Mouse (Mus musculus) forebrain, postnatal 0 days (tissue): ENCODE data around the gene Frg2f1. TPM values are rescaled to one million over a fixed set of nuclear protein-coding genes. Genes with fewer than 3 reads are reported as not detected.

ENCODE experiments used
- ATAC-seq: fragments of 200-750 bp; cut with Nextera tagmentation; 2 replicates; pipeline ENCODE4 v1.8.0; 2017; ENCODE audit warnings: mild to moderate bottlenecking, moderate library complexity
- DNase-seq: peaks from one replicate; pipeline ENCODE4 v3.0.0-alpha.2; 2015
- H3K27ac ChIP-seq: fragments of 300-500 bp; sonication (generic); 2 replicates; pipeline ENCODE4 v1.5.1; 2014; ENCODE audit warnings: low read depth, mild to moderate bottlenecking, antibody characterized with exemption, low read length, moderate library complexity, mixed read lengths
- H3K27me3 ChIP-seq: fragments of 300-500 bp; sonication (generic); 2 replicates; pipeline ENCODE4 v1.6.1; 2014; ENCODE audit warnings: mild to moderate bottlenecking, low read length, mixed read lengths; ENCODE audit not compliant: insufficient read depth
- H3K36me3 ChIP-seq: fragments of 300-500 bp; sonication (generic); 2 replicates; pipeline ENCODE4 v1.6.1; 2014; ENCODE audit warnings: mild to moderate bottlenecking, moderate library complexity; ENCODE audit not compliant: insufficient read depth
- H3K4me1 ChIP-seq: fragments of 300-500 bp; sonication (generic); 2 replicates; pipeline ENCODE4 v1.6.1; 2014; ENCODE audit warnings: antibody characterized with exemption; ENCODE audit not compliant: insufficient read depth
- H3K4me2 ChIP-seq: fragments of 300-500 bp; sonication (generic); 2 replicates; pipeline ENCODE4 v1.6.1; 2014; ENCODE audit warnings: low read depth, mild to moderate bottlenecking, moderate library complexity
- H3K4me3 ChIP-seq: fragments of 300-500 bp; sonication (generic); 2 replicates; pipeline ENCODE4 v1.5.1; 2014; ENCODE audit warnings: low read depth, low read length, mixed read lengths
- H3K9ac ChIP-seq: fragments of 300-500 bp; sonication (generic); 2 replicates; pipeline ENCODE4 v1.6.1; 2014; ENCODE audit warnings: mild to moderate bottlenecking
- H3K9me3 ChIP-seq: fragments of 300-500 bp; sonication (generic); 2 replicates; pipeline ENCODE4 v1.6.1; 2016; ENCODE audit warnings: low read length
- CTCF ChIP-seq: sonication (generic); IDR thresholded peaks from 2 replicates; pipeline ENCODE4 v1.5.1; 2016; ENCODE audit warnings: antibody characterized with exemption, control low read depth, low read depth
- WGBS: fragments of 180-500 bp; shearing (Covaris S2); extraction: QIAGEN DNeasy Blood & Tissue Kit; methylation state at CpG from one replicate; pipeline ENCODE4 v1.1.7; 2014; 5-methylcytosine and 5-hydroxymethylcytosine counted together
- polyA plus RNA-seq: library from polyadenylated mRNA; unstranded; fragments of >200 nt; fragmentation: Nextera tagmentation; extraction: Ambion mirVana; gene quantifications from 2 replicates; pipeline ENCODE4 v1.2.1, GENCODE M21; 2015
- total RNA-seq: library from RNA; depleted of rRNA; stranded (reverse); fragments of >200 nt; gene quantifications from 2 replicates; pipeline ENCODE4 v1.2.3, GENCODE M21; 2014; rRNA removed

Gene Frg2f1
- total and polyA plus RNA-seq, 2 experiments from 2014 or later, result 11.3 to 36.5 TPM

- no peaks in the 10 kb centered on the region for H3K4me1 ChIP-seq
- TF ChIP-seq CTCF, result no peak
- no peaks in the 10 kb centered on the region for H3K9me3 ChIP-seq
- DNase-seq, result no peak
- no peaks in the 10 kb centered on the region for H3K27me3 ChIP-seq
- 60% methylated on average over 5 of the region's 5 CpGs for WGBS
- H3K9ac ChIP-seq, result no peak overlapping the region
- no peak overlapping the region for H3K4me3 ChIP-seq
- ATAC-seq, result no peak
- no peak overlapping the region for H3K27ac ChIP-seq
- no peak overlapping the region for H3K4me2 ChIP-seq
- H3K36me3 ChIP-seq, result no peaks in the 10 kb centered on the region
Observed at GRCm38 (mm10) chr4:119498319-119498848, 40.9 kb downstream of the Frg2f1 start.

- Histone ChIP-seq H3K4me3 (peak overlapping the region; percentile 67), H3K27ac (peak overlapping the region; percentile 78), H3K4me2 (peak overlapping the region; percentile 74), H3K27me3 (no peaks in the 10 kb centered on the region), H3K36me3 (no peaks in the 10 kb centered on the region), H3K9me3 (no peaks in the 10 kb centered on the region), H3K4me1 (0 out of 2 replicates have a peak, but pooled peaks cover 7% of the 10 kb centered on the region), H3K9ac (peak overlapping the region; percentile 68)
- ATAC-seq (no peak), DNase-seq (no peak)
- TF ChIP-seq CTCF, result no peak
- WGBS, result 46% methylated on average over 10 of the region's 10 CpGs
Observed at GRCm38 (mm10) chr4:119492933-119493327, 46.4 kb downstream of the Frg2f1 start.

- Histone ChIP-seq H3K4me2 (peak within 1 kb of the TSS; percentile 74), H3K27me3 (no peaks in the 10 kb centered on the region), H3K9ac (peak within 1 kb of the TSS; percentile 68), H3K4me3 (peak within 1 kb of the TSS; percentile 67), H3K36me3 (no peaks in the 10 kb centered on the region), H3K27ac (peak within 1 kb of the TSS; percentile 78), H3K9me3 (no peaks in the 10 kb centered on the region), H3K4me1 (0 out of 2 replicates have a peak, but pooled peaks cover 7% of the 10 kb centered on the region)
- TF ChIP-seq CTCF, result no peak
- ATAC-seq, result peak; percentile 96
- peak; percentile 81 for DNase-seq
- 2% methylated on average over 66 of the region's 77 CpGs for WGBS
Observed at GRCm38 (mm10) chr4:119492291-119492932, 46.9 kb downstream of the Frg2f1 start, which contains the start of gene Rimkla. TSS of gene Rimkla (minus strand) at chr4:119492628.

GRCm38 (mm10) chr4:119490806-119491205 lies 48.5 kb downstream of the Frg2f1 start:
- 79% methylated on average over 3 of the region's 3 CpGs for WGBS
- no peak overlapping the region for H3K4me3 ChIP-seq
- ATAC-seq (no peak), DNase-seq (peak; percentile 59)
- no peak overlapping the region for H3K9ac ChIP-seq
- no peaks in the 10 kb centered on the region for H3K36me3 ChIP-seq
- peak; percentile 75 for TF ChIP-seq CTCF
- H3K27ac ChIP-seq, result no peak overlapping the region
- no peaks in the 10 kb centered on the region for H3K27me3 ChIP-seq
- H3K4me1 ChIP-seq, result 0 out of 2 replicates have a peak, but pooled peaks cover 7% of the 10 kb centered on the region
- no peaks in the 10 kb centered on the region for H3K9me3 ChIP-seq
- H3K4me2 ChIP-seq, result 0 out of 2 replicates have a peak overlapping the region, but pooled peaks have one; percentile 74

- H3K4me2 ChIP-seq, result no peak overlapping the region
- WGBS, result 62% methylated on average over 10 of the region's 10 CpGs
- no peak overlapping the region for H3K4me3 ChIP-seq
- H3K9ac ChIP-seq, result no peak overlapping the region
- ATAC-seq (no peak), DNase-seq (no peak)
- TF ChIP-seq CTCF, result no peak
- no peaks in the 10 kb centered on the region for H3K27me3 ChIP-seq
- H3K36me3 ChIP-seq, result no peaks in the 10 kb centered on the region
- H3K9me3 ChIP-seq, result no peaks in the 10 kb centered on the region
- H3K4me1 ChIP-seq, result 0 out of 2 replicates have a peak, but pooled peaks cover 7% of the 10 kb centered on the region
- no peak overlapping the region for H3K27ac ChIP-seq
Observed at GRCm38 (mm10) chr4:119489666-119490065, 49.7 kb downstream of the Frg2f1 start.

- H3K4me1 ChIP-seq, result no peaks in the 10 kb centered on the region
- no peak for ATAC-seq
- no peak overlapping the region for H3K9ac ChIP-seq
- no peaks in the 10 kb centered on the region for H3K9me3 ChIP-seq
- H3K27ac ChIP-seq, result no peak overlapping the region
- H3K36me3 ChIP-seq, result 0 out of 2 replicates have a peak, but pooled peaks cover under 1% of the 10 kb centered on the region
- DNase-seq, result no peak
- no peak overlapping the region for H3K4me3 ChIP-seq
- H3K4me2 ChIP-seq, result no peak overlapping the region
- no peaks in the 10 kb centered on the region for H3K27me3 ChIP-seq
- no peak for TF ChIP-seq CTCF
- WGBS, result 70% methylated on average over 7 of the region's 7 CpGs
Observed at GRCm38 (mm10) chr4:119484882-119485281, 54.4 kb downstream of the Frg2f1 start.

GRCm38 (mm10) chr4:119483051-119483450 lies 56.3 kb downstream of the Frg2f1 start:
- no peak for DNase-seq
- Histone ChIP-seq H3K4me2 (no peak overlapping the region), H3K27ac (no peak overlapping the region), H3K36me3 (0 out of 2 replicates have a peak, but pooled peaks cover 3% of the 10 kb centered on the region), H3K4me3 (no peak overlapping the region), H3K9me3 (no peaks in the 10 kb centered on the region), H3K27me3 (no peaks in the 10 kb centered on the region), H3K9ac (no peak overlapping the region), H3K4me1 (no peaks in the 10 kb centered on the region)
- no peak for TF ChIP-seq CTCF
- WGBS, result 61% methylated on average over 9 of the region's 9 CpGs
- no peak for ATAC-seq

Other genes starting within 250 kb of the Frg2f1 start
- 829 and 985 TPM in 2 replicates for gene Ybx1, start 244.9 kb downstream of the Frg2f1 start, total RNA-seq
- 1,107 and 1,112 TPM in 2 replicates for gene Ybx1, start 244.9 kb downstream of the Frg2f1 start, polyA plus RNA-seq
- 41.7 and 41.9 TPM in 2 replicates for gene Ppih, start 219.0 kb downstream of the Frg2f1 start, total RNA-seq
- gene Ppih, start 219.0 kb downstream of the Frg2f1 start, polyA plus RNA-seq, result 60.0 and 71.0 TPM in 2 replicates
- 15.1 and 16.7 TPM in 2 replicates for gene Ccdc30, start 124.0 kb downstream of the Frg2f1 start, total RNA-seq
- 19.2 and 23.0 TPM in 2 replicates for gene Ccdc30, start 124.0 kb downstream of the Frg2f1 start, polyA plus RNA-seq
- gene Ppcs, start 117.1 kb downstream of the Frg2f1 start, total RNA-seq, result 13.5 and 16.3 TPM in 2 replicates
- gene Ppcs, start 117.1 kb downstream of the Frg2f1 start, polyA plus RNA-seq, result 20.6 and 20.9 TPM in 2 replicates
- gene Zmynd12, start 116.7 kb downstream of the Frg2f1 start, total RNA-seq, result 0.33 and 0.77 TPM in 2 replicates
- 0.82 and 1.1 TPM in 2 replicates for gene Zmynd12, start 116.7 kb downstream of the Frg2f1 start, polyA plus RNA-seq
- 22.8 and 28.4 TPM in 2 replicates for gene Rimkla, start 46.9 kb downstream of the Frg2f1 start, total RNA-seq
- gene Rimkla, start 46.9 kb downstream of the Frg2f1 start, polyA plus RNA-seq, result 16.6 and 21.6 TPM in 2 replicates
- gene Foxj3, start 2.5 kb downstream of the Frg2f1 start, total RNA-seq, result 38.4 and 52.7 TPM in 2 replicates
- 17.4 and 25.2 TPM in 2 replicates for gene Foxj3, start 2.5 kb downstream of the Frg2f1 start, polyA plus RNA-seq
- not detected in 2 replicates for gene Guca2a, start 98.2 kb upstream of the Frg2f1 start, total RNA-seq
- not detected in 2 replicates for gene Guca2a, start 98.2 kb upstream of the Frg2f1 start, polyA plus RNA-seq
- gene Guca2b, start 119.4 kb upstream of the Frg2f1 start, total RNA-seq, result not detected in 2 replicates
- gene Guca2b, start 119.4 kb upstream of the Frg2f1 start, polyA plus RNA-seq, result not detected in 2 replicates
- 16.9 and 17.0 TPM in 2 replicates for gene Hivep3, start 194.3 kb upstream of the Frg2f1 start, total RNA-seq
- 21.3 and 23.1 TPM in 2 replicates for gene Hivep3, start 194.3 kb upstream of the Frg2f1 start, polyA plus RNA-seq